Mouse (Mus musculus): ENCODE data around the gene Fbxl5. TPM values are rescaled to one million over a fixed set of nuclear protein-coding genes. Genes with fewer than 3 reads are reported as not detected.

Fbxl5 gene
- polyA plus RNA-seq, 1 experiment from 2014 or later, result 61.6 TPM

DNA sequence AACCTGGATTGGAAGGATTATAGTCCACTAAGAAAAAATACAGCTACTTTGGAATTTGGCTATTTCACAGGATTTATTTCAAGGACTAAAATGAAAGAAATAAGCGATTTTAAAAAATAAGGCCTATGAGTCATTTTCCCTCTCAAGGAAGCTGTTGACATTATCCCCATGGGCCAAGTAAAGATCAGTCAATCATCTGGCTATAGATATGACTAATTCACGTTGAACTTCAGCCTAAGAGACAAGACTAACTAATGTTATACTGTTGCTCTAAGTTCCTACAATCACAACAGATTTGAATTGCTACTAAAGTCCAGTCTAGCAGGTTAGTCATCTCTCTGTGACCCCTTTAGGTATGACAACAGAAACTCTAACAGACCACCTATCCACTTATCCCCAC, 37.4 kb downstream of the Fbxl5 start:
- Histone ChIP-seq H3K27me3 (replicated peaks; ENCODE audit: control insufficient read depth, insufficient read depth, low read length) (no peaks in the 10 kb centered on the region), H3K4me3 (ENCODE audit: low read depth, low read length) (no peak overlapping the region), H3K36me3 (ENCODE audit: control insufficient read depth, insufficient read depth, low read length) (no peaks in the 10 kb centered on the region), H3K9me3 (ENCODE audit: control insufficient read depth, low read length) (no peaks in the 10 kb centered on the region), H3K27ac (replicated peaks; ENCODE audit: low read depth, low read length) (no peak overlapping the region), H3K4me2 (ENCODE audit: low read depth, low read length) (no peak overlapping the region), H3K9ac (ENCODE audit: low read depth, low read length) (no peak overlapping the region), H3K4me1 (ENCODE audit: control insufficient read depth, insufficient read depth, low read length) (peaks cover 6% of the 10 kb centered on the region)
- 84% methylated on average over 2 of the region's 2 CpGs for WGBS
- DNase-seq (ENCODE audit: low spot score), result no peak
- no peak for ATAC-seq (ENCODE audit: low read depth)

DNA sequence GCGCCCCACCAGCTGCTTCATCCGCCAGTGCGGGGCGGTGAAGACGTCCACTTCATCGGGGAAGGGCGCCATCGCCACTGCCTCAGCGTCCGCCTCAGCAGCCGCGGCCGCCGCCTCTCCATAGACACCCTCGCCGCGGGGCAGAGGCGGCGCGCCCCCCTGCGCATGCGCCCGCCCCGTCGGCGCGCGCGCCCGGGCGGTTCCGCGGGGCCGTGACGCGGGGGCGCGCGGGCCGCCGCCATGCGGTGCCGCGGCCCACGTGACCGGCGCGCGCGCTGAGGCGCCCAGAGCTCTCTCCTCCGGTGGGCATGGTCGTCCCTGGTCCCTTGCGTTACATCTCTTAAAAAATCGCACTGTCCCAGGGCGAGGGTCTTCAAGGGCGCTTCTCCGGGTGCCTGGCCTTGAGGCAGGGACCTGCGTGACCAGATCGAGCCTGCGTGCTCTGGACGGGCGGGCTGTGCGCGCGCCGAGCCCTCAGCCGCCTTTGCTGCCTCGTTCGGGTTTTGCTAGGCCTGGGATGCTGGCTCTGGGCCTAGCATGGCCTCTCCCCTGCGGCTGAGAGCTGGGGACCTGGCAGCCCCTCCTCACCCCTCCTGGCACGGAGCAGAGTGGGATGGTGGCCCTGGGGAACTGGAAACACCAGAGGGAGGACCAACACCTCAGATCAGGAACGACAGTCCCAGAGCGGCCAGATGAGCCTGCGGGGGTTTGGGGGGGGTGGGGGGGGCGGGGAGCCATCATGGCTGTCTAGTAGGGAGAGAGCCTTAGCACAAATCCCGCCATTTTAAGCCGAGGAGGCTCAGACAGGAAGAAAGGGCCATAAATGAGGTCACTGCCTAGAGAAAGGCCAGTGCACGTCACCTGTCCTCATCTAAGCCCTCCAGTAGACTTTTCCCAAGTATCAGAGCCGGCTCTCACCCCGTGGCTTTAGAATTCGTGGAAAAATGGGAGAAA, 39.2 kb downstream of the Fbxl5 start:
- no peaks in the 10 kb centered on the region for H3K27me3 ChIP-seq (replicated peaks; ENCODE audit: control insufficient read depth, insufficient read depth, low read length)
- H3K4me2 ChIP-seq (ENCODE audit: low read depth, low read length), result peak overlapping the region; percentile 67
- 8% methylated on average over 28 of the region's 82 CpGs for WGBS
- peak overlapping the region; percentile 83 for H3K4me3 ChIP-seq (ENCODE audit: low read depth, low read length)
- peaks cover 6% of the 10 kb centered on the region for H3K4me1 ChIP-seq (ENCODE audit: control insufficient read depth, insufficient read depth, low read length)
- H3K36me3 ChIP-seq (ENCODE audit: control insufficient read depth, insufficient read depth, low read length), result no peaks in the 10 kb centered on the region
- peak; percentile 88 for DNase-seq (ENCODE audit: low spot score)
- peak overlapping the region; percentile 95 for H3K27ac ChIP-seq (replicated peaks; ENCODE audit: low read depth, low read length)
- peak overlapping the region; percentile 95 for H3K9ac ChIP-seq (ENCODE audit: low read depth, low read length)
- H3K9me3 ChIP-seq (ENCODE audit: control insufficient read depth, low read length), result no peaks in the 10 kb centered on the region
- ATAC-seq (ENCODE audit: low read depth), result peak; percentile 93

DNA sequence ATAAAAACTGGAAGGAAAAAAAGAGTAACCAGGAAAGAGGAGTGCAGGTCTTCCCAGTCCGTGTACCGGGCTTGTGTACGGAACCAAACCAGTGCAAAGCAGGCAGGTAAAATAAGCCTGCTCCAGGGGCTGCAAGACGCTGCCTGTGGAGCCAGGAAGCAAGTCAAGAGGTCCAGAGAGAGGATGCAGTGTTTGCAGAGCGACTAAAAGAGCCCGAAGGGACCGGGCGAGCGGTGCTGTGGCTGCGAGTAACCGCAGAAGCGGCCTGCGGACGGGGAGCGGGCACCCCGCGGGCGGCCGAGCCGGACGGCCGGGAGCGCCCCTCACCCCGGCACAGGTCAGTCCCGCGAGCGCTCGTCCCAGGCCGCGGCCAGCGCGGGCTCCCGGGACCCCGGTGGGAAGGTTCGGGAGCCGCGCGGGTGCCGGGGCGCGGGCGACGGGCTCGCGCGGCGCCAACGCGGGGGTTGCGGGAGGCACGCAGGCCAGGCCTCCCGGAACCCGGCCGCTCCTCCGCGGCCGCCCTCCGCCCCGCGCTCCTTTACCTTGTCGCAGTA, 39.9 kb downstream of the Fbxl5 start:
- Histone ChIP-seq H3K4me2 (ENCODE audit: low read depth, low read length) (peak overlapping the region; percentile 67), H3K4me1 (ENCODE audit: control insufficient read depth, insufficient read depth, low read length) (peaks cover 6% of the 10 kb centered on the region), H3K27ac (replicated peaks; ENCODE audit: low read depth, low read length) (peak overlapping the region; percentile 95), H3K4me3 (ENCODE audit: low read depth, low read length) (peak overlapping the region; percentile 83), H3K27me3 (replicated peaks; ENCODE audit: control insufficient read depth, insufficient read depth, low read length) (no peaks in the 10 kb centered on the region), H3K9ac (ENCODE audit: low read depth, low read length) (peak overlapping the region; percentile 95), H3K9me3 (ENCODE audit: control insufficient read depth, low read length) (no peaks in the 10 kb centered on the region), H3K36me3 (ENCODE audit: control insufficient read depth, insufficient read depth, low read length) (no peaks in the 10 kb centered on the region)
- ATAC-seq (ENCODE audit: low read depth) (peak; percentile 73), DNase-seq (ENCODE audit: low spot score) (peak; percentile 28)
- WGBS, result 0% methylated on average over 9 of the region's 61 CpGs

DNA sequence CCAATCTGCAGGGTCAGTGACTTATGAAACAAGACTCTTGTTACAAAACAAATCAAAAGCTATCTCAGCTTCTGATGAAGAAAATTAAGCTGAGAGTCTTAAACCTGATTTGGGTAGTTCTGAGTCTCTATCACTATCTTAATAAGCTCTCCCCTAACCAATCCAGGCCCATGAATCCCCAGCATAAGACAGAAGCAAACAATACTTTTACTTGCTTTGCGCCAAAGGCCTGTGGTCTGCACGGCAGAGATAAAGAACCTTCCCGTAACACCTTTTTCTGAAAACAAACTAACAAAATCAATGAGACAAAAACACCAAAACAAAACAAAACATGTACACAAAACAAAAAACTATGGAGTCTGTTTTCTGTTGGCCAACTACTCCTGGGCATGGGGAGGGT, 42.9 kb downstream of the Fbxl5 start:
- Histone ChIP-seq H3K27ac (replicated peaks; ENCODE audit: low read depth, low read length) (no peak overlapping the region), H3K9me3 (ENCODE audit: control insufficient read depth, low read length) (no peaks in the 10 kb centered on the region), H3K27me3 (replicated peaks; ENCODE audit: control insufficient read depth, insufficient read depth, low read length) (no peaks in the 10 kb centered on the region), H3K4me3 (ENCODE audit: low read depth, low read length) (no peak overlapping the region), H3K36me3 (ENCODE audit: control insufficient read depth, insufficient read depth, low read length) (no peaks in the 10 kb centered on the region), H3K4me1 (ENCODE audit: control insufficient read depth, insufficient read depth, low read length) (peaks cover 6% of the 10 kb centered on the region), H3K4me2 (ENCODE audit: low read depth, low read length) (no peak overlapping the region), H3K9ac (ENCODE audit: low read depth, low read length) (no peak overlapping the region)
- no peak for DNase-seq (ENCODE audit: low spot score)
- WGBS, result 95% methylated on average over 3 of the region's 3 CpGs
- no peak for ATAC-seq (ENCODE audit: low read depth)

DNA sequence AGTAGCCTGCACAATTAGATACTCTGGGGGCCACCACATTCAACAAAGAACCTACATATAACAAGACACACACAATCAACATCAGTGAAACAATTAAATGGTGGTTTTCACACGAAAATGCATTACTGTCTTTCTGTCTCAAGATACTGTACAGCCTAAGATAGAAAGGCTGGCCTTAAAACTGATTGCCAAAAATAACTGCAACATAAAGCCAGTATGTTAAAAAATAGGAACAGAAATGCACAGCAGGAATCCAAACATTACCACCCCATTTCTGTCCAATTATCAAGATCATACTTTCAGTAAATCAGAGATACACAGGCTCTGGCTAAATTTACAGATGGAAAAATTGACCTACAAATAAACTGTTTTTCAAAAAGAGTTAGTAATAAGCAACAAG, 44.4 kb downstream of the Fbxl5 start:
- DNase-seq (ENCODE audit: low spot score), result no peak
- no peak for ATAC-seq (ENCODE audit: low read depth)
- 61% methylated on average over 1 of the region's 1 CpGs for WGBS

DNA sequence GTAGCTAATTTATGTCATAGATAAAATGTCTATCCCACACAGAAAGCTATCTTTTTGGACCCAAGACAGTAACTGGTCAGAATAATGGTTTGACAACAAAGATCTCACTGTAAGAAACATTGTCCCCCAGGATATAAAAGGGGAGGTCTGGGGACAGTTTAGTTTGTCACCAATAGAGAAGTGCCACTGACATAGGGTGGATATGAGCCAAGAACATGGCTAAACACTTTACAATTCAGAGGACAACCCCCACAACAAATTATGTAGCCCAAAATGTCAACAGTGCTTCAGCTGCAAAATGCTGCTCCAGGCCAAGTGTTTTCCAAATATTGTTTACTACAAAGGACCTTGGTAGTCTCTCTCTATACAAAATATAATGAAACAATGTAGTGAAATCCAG, 45.0 kb downstream of the Fbxl5 start:
- Histone ChIP-seq H3K9me3 (ENCODE audit: control insufficient read depth, low read length) (no peaks in the 10 kb centered on the region), H3K4me1 (ENCODE audit: control insufficient read depth, insufficient read depth, low read length) (peaks cover 6% of the 10 kb centered on the region), H3K4me3 (ENCODE audit: low read depth, low read length) (no peak overlapping the region), H3K4me2 (ENCODE audit: low read depth, low read length) (no peak overlapping the region), H3K27ac (replicated peaks; ENCODE audit: low read depth, low read length) (no peak overlapping the region), H3K27me3 (replicated peaks; ENCODE audit: control insufficient read depth, insufficient read depth, low read length) (no peaks in the 10 kb centered on the region), H3K36me3 (ENCODE audit: control insufficient read depth, insufficient read depth, low read length) (peaks cover 7% of the 10 kb centered on the region; the same call in 1 of the 2 replicates), H3K9ac (ENCODE audit: low read depth, low read length) (no peak overlapping the region)
- ATAC-seq (ENCODE audit: low read depth) (no peak), DNase-seq (ENCODE audit: low spot score) (no peak)

More for the DNA sequence above, 44.4 kb downstream of the Fbxl5 start:
- Histone ChIP-seq H3K4me2 (ENCODE audit: low read depth, low read length) (no peak overlapping the region), H3K4me1 (ENCODE audit: control insufficient read depth, insufficient read depth, low read length) (peaks cover 6% of the 10 kb centered on the region), H3K9me3 (ENCODE audit: control insufficient read depth, low read length) (no peaks in the 10 kb centered on the region), H3K27ac (replicated peaks; ENCODE audit: low read depth, low read length) (no peak overlapping the region), H3K4me3 (ENCODE audit: low read depth, low read length) (no peak overlapping the region), H3K36me3 (ENCODE audit: control insufficient read depth, insufficient read depth, low read length) (peaks cover under 1% of the 10 kb centered on the region; the same call in 1 of the 2 replicates), H3K9ac (ENCODE audit: low read depth, low read length) (no peak overlapping the region), H3K27me3 (replicated peaks; ENCODE audit: control insufficient read depth, insufficient read depth, low read length) (no peaks in the 10 kb centered on the region)

DNA sequence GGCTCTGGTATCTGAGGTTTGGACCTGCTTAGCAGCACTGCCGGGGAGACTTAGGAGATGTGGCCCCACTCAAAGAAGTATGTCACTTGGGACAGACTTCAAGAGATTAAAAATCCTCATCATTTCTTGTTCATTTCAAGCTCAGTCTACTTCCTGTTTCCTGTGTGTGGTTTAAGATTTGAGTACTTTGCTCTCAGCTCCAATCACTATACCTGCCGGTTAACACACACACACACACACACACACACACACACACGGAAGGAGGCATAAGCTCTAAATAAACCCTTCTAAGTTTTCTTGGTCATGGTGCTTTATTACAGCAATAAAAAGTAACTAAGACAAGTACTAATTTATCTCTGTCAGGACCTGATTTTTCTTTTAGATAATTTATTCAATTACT, 49.9 kb downstream of the Fbxl5 start:
- Histone ChIP-seq H3K9me3 (ENCODE audit: control insufficient read depth, low read length) (no peaks in the 10 kb centered on the region), H3K9ac (ENCODE audit: low read depth, low read length) (no peak overlapping the region), H3K4me1 (ENCODE audit: control insufficient read depth, insufficient read depth, low read length) (no peaks in the 10 kb centered on the region), H3K27ac (replicated peaks; ENCODE audit: low read depth, low read length) (no peak overlapping the region), H3K36me3 (ENCODE audit: control insufficient read depth, insufficient read depth, low read length) (peaks cover 42% of the 10 kb centered on the region), H3K4me2 (ENCODE audit: low read depth, low read length) (no peak overlapping the region), H3K4me3 (ENCODE audit: low read depth, low read length) (no peak overlapping the region), H3K27me3 (replicated peaks; ENCODE audit: control insufficient read depth, insufficient read depth, low read length) (no peaks in the 10 kb centered on the region)
- DNase-seq (ENCODE audit: low spot score), result no peak
- ATAC-seq (ENCODE audit: low read depth), result no peak
- WGBS, result 94% methylated on average over 3 of the region's 3 CpGs

DNA sequence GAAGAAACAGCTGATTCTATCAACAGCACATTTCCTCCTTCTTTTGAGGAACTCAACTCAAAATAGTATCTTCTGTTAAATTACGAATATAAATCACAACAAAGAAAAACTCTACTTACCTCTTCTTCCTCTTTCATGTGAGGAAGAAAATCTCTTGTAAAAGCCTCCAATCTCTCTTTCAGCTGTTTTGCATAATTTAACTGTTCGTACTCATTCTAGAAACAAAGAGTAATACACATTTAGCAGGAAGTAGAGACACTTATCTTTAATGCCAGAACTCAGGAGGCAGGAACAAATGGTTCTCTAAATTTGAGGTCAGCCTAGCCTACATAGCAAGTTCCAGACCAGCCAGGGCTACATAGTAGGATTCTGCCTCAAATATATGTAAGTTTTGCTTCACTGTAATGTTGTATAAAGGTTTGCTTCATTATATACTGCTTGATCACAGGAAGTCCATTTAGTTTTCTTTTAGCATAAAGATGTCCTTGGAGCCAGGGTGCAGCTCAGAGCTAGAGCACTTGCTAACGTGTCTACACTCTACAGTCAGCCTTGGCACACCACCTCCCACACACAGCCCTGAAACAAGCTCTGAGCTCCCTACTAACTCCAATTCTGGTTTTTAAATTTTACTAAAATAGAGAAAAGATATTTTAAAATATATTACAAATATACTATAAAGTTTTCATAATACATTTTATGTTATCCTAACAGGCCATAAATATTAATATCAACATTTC, 50.7 kb downstream of the Fbxl5 start:
- no peak for DNase-seq (ENCODE audit: low spot score)
- Histone ChIP-seq H3K4me1 (ENCODE audit: control insufficient read depth, insufficient read depth, low read length) (no peaks in the 10 kb centered on the region), H3K9ac (ENCODE audit: low read depth, low read length) (no peak overlapping the region), H3K36me3 (ENCODE audit: control insufficient read depth, insufficient read depth, low read length) (peaks cover 50% of the 10 kb centered on the region), H3K27ac (replicated peaks; ENCODE audit: low read depth, low read length) (no peak overlapping the region), H3K4me2 (ENCODE audit: low read depth, low read length) (no peak overlapping the region), H3K9me3 (ENCODE audit: control insufficient read depth, low read length) (no peaks in the 10 kb centered on the region), H3K27me3 (replicated peaks; ENCODE audit: control insufficient read depth, insufficient read depth, low read length) (no peaks in the 10 kb centered on the region), H3K4me3 (ENCODE audit: low read depth, low read length) (no peak overlapping the region)
- ATAC-seq (ENCODE audit: low read depth), result no peak
- 86% methylated on average over 3 of the region's 3 CpGs for WGBS
